Mouse (Mus musculus): ENCODE data around the gene Hoxb9.

The Hoxb9 gene

GRCm38 (mm10) chr11:96297428-96297827 is 26.2 kb downstream of the Hoxb9 start:
- no peak for DNase-seq (ENCODE audit: extremely low spot score, low read depth, low spot score)

GRCm38 (mm10) chr11:96297968-96298635 is 26.8 kb downstream of the Hoxb9 start:
- no peak for DNase-seq (ENCODE audit: extremely low spot score, low read depth, low spot score)

- no peak for DNase-seq (ENCODE audit: extremely low spot score, low read depth, low spot score)
Observed at GRCm38 (mm10) chr11:96298895-96299667, 27.8 kb downstream of the Hoxb9 start.

- no peak for DNase-seq (ENCODE audit: extremely low spot score, low read depth, low spot score)
Observed at GRCm38 (mm10) chr11:96299781-96300180, 28.5 kb downstream of the Hoxb9 start.

- DNase-seq (ENCODE audit: extremely low spot score, low read depth, low spot score): no peak
Observed at GRCm38 (mm10) chr11:96300354-96301063, 29.3 kb downstream of the Hoxb9 start.

- DNase-seq (ENCODE audit: extremely low spot score, low read depth, low spot score): no peak
Observed at GRCm38 (mm10) chr11:96301064-96301431, 29.8 kb downstream of the Hoxb9 start.

- no peak for DNase-seq (ENCODE audit: extremely low spot score, low read depth, low spot score)
Observed at GRCm38 (mm10) chr11:96301837-96302236, 30.6 kb downstream of the Hoxb9 start.

- no peak for DNase-seq (ENCODE audit: extremely low spot score, low read depth, low spot score)
Observed at GRCm38 (mm10) chr11:96302381-96303150, 31.3 kb downstream of the Hoxb9 start.

- DNase-seq (ENCODE audit: extremely low spot score, low read depth, low spot score): no peak
Observed at GRCm38 (mm10) chr11:96303151-96304099, 32.2 kb downstream of the Hoxb9 start, which contains the start of gene Hoxb5. TSS of gene Hoxb5 (plus strand) at chr11:96303336.

GRCm38 (mm10) chr11:96304381-96305195 is 33.3 kb downstream of the Hoxb9 start:
- DNase-seq (ENCODE audit: extremely low spot score, low read depth, low spot score): no peak

GRCm38 (mm10) chr11:96305505-96306182 is 34.4 kb downstream of the Hoxb9 start:
- DNase-seq (ENCODE audit: extremely low spot score, low read depth, low spot score): no peak

- no peak for DNase-seq (ENCODE audit: extremely low spot score, low read depth, low spot score)
Observed at GRCm38 (mm10) chr11:96306183-96306907, 35.1 kb downstream of the Hoxb9 start.

- DNase-seq (ENCODE audit: extremely low spot score, low read depth, low spot score): no peak
Observed at GRCm38 (mm10) chr11:96306908-96307269, 35.6 kb downstream of the Hoxb9 start.

- no peak for DNase-seq (ENCODE audit: extremely low spot score, low read depth, low spot score)
Observed at GRCm38 (mm10) chr11:96308763-96309162, 37.5 kb downstream of the Hoxb9 start.

GRCm38 (mm10) chr11:96309288-96309687 is 38.0 kb downstream of the Hoxb9 start:
- no peak for DNase-seq (ENCODE audit: extremely low spot score, low read depth, low spot score)

- DNase-seq (ENCODE audit: extremely low spot score, low read depth, low spot score): no peak
Observed at GRCm38 (mm10) chr11:96310183-96310938, 39.1 kb downstream of the Hoxb9 start.

- DNase-seq (ENCODE audit: extremely low spot score, low read depth, low spot score): no peak
Observed at GRCm38 (mm10) chr11:96311097-96311496, 39.8 kb downstream of the Hoxb9 start.
